Mouse (Mus musculus) yolk sac, embryonic 10.5 days (tissue): Measurements from ENCODE around the gene Cars.
A peak's percentile ranks its signal among the peaks of the same experiment; 100 is the strongest.

Experiments
- DNase-seq: peaks from one replicate; pipeline ENCODE4 v3.0.0-alpha.2; 2017; ENCODE audit warnings: low spot score

The Cars gene

DNA sequence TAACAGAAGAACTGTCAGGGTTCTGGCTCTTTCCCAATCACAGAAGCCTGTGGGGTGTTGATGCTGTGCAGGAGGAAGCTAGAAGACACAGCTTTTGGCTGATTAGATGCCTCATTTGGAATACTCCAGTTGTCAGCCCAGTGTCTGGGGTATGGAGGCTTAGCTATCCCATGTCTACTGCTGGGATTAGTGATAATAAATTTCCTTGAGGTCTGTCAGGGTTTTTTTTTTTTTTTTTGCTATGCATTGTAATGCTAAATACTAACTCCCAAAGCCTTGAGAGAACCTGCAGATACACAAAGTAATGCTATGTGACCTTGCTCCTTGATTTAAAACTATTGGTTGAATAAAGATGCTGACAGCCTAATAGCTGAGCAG is 88.6 kb downstream of the Cars start:
- DNase-seq, result no peak

DNA sequence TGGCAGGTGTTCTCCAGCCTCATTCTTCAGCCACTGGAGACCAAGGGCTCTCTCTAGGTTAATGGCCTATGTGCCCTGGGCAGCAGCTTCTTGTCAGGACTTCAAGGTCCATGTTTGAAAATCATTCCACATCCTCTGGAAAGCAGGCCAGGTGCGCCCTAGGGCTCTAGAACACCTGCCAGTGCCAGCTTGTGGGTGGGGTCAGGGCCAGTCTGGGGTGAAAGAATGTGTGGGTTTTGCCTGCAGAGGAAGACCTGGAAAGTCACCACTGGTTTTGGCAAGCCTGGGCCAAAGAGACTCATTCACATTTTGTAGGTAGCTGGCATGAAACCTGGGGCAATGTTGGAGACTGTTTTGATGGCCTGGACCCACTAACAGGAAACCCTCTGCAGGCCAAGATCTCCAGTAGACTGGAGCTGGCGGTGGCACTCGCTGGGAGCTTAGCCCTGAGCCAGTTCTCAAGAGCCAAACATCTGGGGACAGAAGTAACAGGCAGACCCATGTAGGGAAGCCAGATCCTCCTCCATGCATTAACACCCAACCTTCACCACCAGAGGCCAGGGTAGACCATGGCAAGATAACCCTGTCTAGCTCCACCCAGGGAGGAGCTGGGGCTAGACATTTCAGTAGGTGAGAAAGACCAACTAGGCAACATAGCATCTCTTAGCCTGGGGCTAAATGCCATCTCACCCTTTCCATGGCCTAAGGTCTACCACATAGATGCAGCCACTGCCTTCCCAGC is 89.1 kb downstream of the Cars start:
- no peak for DNase-seq

DNA sequence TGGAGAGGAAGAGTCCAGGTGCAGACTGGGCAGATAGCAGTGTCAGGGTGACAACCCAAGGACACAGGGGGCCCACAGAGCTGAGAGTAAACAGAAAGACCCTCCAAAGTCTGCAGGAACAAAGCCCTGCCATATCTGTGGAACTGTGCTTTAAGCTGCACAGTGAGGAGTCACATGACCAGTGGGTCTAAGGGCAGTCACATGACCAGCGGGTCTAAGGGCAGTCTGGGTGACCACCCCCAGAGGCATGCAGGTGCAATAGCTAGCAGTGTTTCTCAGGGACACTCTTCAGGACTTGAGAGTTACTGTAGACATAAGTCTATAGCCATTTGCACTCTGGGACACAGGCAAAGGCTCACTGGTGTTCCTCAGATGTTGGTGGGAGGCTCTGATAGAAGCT is 90.3 kb downstream of the Cars start:
- peak; percentile 42 for DNase-seq
